Mouse (Mus musculus): ENCODE measurements around the gene AB124611.
"Not testable (repeated sequence)": the region's sequence is repeated elsewhere in the genome, so short reads cannot be mapped to it uniquely, and the experiment has no call there.

The AB124611 gene

GRCm38 (mm10) chr9:21565004-21565586 lies 39.1 kb downstream of the AB124611 start:
- no peak for DNase-seq (ENCODE audit: low spot score)

GRCm38 (mm10) chr9:21566538-21566937 lies 40.6 kb downstream of the AB124611 start:
- no peak for DNase-seq (ENCODE audit: low spot score)

- DNase-seq (ENCODE audit: low spot score) = no peak
Observed at GRCm38 (mm10) chr9:21567051-21567450, 41.1 kb downstream of the AB124611 start.

GRCm38 (mm10) chr9:21568657-21569255 lies 42.8 kb downstream of the AB124611 start:
- no peak for DNase-seq (ENCODE audit: low spot score)

- DNase-seq (ENCODE audit: low spot score) = no peak
Observed at GRCm38 (mm10) chr9:21574012-21574801, 48.2 kb downstream of the AB124611 start.

GRCm38 (mm10) chr9:21575253-21575652 lies 49.3 kb downstream of the AB124611 start:
- no peak for DNase-seq (ENCODE audit: low spot score)

- DNase-seq (ENCODE audit: low spot score) = no peak
Observed at GRCm38 (mm10) chr9:21576286-21576685, 50.3 kb downstream of the AB124611 start.

GRCm38 (mm10) chr9:21578226-21578625 lies 52.2 kb downstream of the AB124611 start:
- no peak for DNase-seq (ENCODE audit: low spot score)

GRCm38 (mm10) chr9:21585401-21585800 lies 59.4 kb downstream of the AB124611 start:
- DNase-seq (ENCODE audit: low spot score) = no peak

- DNase-seq (ENCODE audit: low spot score) = no peak
Observed at GRCm38 (mm10) chr9:21587678-21588349, 61.8 kb downstream of the AB124611 start.

- no peak for DNase-seq (ENCODE audit: low spot score)
Observed at GRCm38 (mm10) chr9:21588350-21588749, 62.4 kb downstream of the AB124611 start.

- no peak for DNase-seq (ENCODE audit: low spot score)
Observed at GRCm38 (mm10) chr9:21589538-21589937, 63.6 kb downstream of the AB124611 start.

- no peak for DNase-seq (ENCODE audit: low spot score)
Observed at GRCm38 (mm10) chr9:21591127-21591830, 65.3 kb downstream of the AB124611 start.

GRCm38 (mm10) chr9:21591831-21592702 lies 66.1 kb downstream of the AB124611 start:
- DNase-seq (ENCODE audit: low spot score) = no peak

- peak; percentile 56 for DNase-seq (ENCODE audit: low spot score)
Observed at GRCm38 (mm10) chr9:21592703-21593121, 66.7 kb downstream of the AB124611 start, which contains the start of the genes Timm29 and Yipf2. Timm29 (plus strand) TSS chr9:21592722. Yipf2 (minus strand) TSS chr9:21592828.

GRCm38 (mm10) chr9:21593122-21593721 lies 67.2 kb downstream of the AB124611 start:
- DNase-seq (ENCODE audit: low spot score) = no peak

GRCm38 (mm10) chr9:21594350-21594749 lies 68.4 kb downstream of the AB124611 start:
- DNase-seq (ENCODE audit: low spot score) = not testable (repeated sequence)

- no peak for DNase-seq (ENCODE audit: low spot score)
Observed at GRCm38 (mm10) chr9:21594838-21595237, 68.9 kb downstream of the AB124611 start.
